Mouse (Mus musculus): Measurements from ENCODE around the gene Igf2r. TPM values are rescaled to one million over a fixed set of nuclear protein-coding genes. Genes with fewer than 3 reads are reported as not detected.
A peak's percentile ranks its signal among the peaks of the same experiment; 100 is the strongest.

The Igf2r gene
- polyA plus RNA-seq, 1 experiment, result 27.7 TPM

DNA sequence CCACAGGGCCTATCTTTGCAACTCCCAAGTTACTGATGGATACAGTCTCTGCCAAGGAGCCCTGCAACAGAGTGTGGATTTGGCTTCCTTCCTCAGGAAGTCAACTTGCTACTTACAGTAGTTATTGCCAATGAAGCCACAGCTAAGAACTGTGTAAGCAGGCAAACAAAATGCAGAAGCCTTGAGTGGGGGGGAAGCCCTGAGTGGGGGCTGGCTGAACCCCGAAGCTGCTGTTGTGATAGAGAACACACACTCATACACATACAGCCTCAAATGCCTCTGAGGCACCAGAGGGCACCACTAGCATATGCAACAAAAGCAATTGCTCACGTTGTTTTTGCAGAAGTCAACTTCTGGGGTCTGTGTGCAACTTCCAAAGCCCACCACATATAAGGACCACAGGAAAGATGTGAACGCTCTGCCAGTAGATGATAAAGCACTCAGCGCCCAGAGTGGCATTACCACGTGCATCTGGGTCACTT is 55.3 kb downstream of the Igf2r start:
- H3K4me3 ChIP-seq (ENCODE audit: control insufficient read depth, insufficient read depth, low read length), result no peak overlapping the region

DNA sequence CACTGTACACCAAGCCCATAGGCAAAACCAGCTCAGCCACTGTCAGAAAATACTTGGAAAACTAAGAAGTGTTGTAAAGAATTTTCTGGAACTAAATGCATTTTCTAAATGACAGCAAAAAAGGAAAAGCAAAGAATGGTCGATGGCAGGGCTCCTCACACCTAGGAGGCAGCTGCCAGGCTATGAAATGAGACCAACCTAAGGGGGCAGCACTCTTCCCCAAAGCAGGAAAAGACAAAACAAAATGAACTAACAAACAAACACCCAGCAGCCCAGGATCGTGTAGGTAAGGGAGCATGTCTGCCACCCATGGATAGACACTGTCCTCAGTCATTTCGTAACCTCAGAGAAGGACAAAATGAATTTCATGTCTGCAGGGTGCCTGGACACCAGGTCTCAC is 56.5 kb downstream of the Igf2r start:
- Histone ChIP-seq H3K4me1 (replicated peaks; ENCODE audit: control insufficient read depth, insufficient read depth, low read length) (peaks cover 7% of the 10 kb centered on the region), H3K27ac (ENCODE audit: control insufficient read depth, insufficient read depth, low read length) (no peak overlapping the region), H3K4me3 (ENCODE audit: control insufficient read depth, insufficient read depth, low read length) (no peak overlapping the region), H3K27me3 (ENCODE audit: control insufficient read depth, insufficient read depth, low read length) (no peaks in the 10 kb centered on the region), H3K36me3 (ENCODE audit: control insufficient read depth, insufficient read depth, low read length) (no peaks in the 10 kb centered on the region; the same call in 1 of the 2 replicates)
- DNase-seq, result no peak
- no peak for TF ChIP-seq POLR2A (IDR thresholded peaks at IDR 0.05; ENCODE audit: control insufficient read depth, extremely low read depth, insufficient read depth, low read length, poor library complexity)
- TF ChIP-seq CTCF (IDR thresholded peaks at IDR 0.05; ENCODE audit: borderline replicate concordance, control insufficient read depth, extremely low read depth, insufficient read depth, low read length, poor library complexity), result no peak
- WGBS, result 90% methylated on average over 3 of the region's 3 CpGs

More for the DNA sequence above, 55.3 kb downstream of the Igf2r start:
- TF ChIP-seq POLR2A (IDR thresholded peaks at IDR 0.05; ENCODE audit: control insufficient read depth, extremely low read depth, insufficient read depth, low read length, poor library complexity), result no peak
- WGBS, result 22% methylated on average over 5 of the region's 5 CpGs
- Histone ChIP-seq H3K27ac (ENCODE audit: control insufficient read depth, insufficient read depth, low read length) (no peak overlapping the region), H3K36me3 (ENCODE audit: control insufficient read depth, insufficient read depth, low read length) (no peaks in the 10 kb centered on the region; the same call in 1 of the 2 replicates), H3K27me3 (ENCODE audit: control insufficient read depth, insufficient read depth, low read length) (no peaks in the 10 kb centered on the region), H3K4me1 (replicated peaks; ENCODE audit: control insufficient read depth, insufficient read depth, low read length) (peaks cover 7% of the 10 kb centered on the region)
- peak; percentile 26 for DNase-seq

DNA sequence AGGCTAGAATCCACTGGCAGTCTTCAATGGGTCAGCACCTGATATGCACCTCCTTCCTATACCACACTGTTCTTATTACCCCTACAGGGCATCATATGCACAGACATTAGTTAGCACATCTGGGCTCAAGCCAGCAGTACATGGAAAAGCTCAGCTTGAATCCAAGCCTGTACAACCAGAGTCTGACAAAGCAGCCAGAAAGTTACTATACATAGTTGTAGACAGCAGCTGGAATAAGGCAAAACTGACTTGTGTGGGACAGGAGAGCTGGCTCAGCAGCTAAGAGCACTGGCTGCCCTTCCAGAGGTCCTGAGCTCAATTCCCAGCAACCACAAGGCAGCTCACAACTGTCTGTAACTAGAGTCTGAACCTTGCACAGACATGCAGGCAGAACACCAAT is 57.3 kb downstream of the Igf2r start:
- H3K4me1 ChIP-seq (replicated peaks; ENCODE audit: control insufficient read depth, insufficient read depth, low read length), result peaks cover 7% of the 10 kb centered on the region
- no peaks in the 10 kb centered on the region; the same call in 1 of the 2 replicates for H3K36me3 ChIP-seq (ENCODE audit: control insufficient read depth, insufficient read depth, low read length)
- no peaks in the 10 kb centered on the region for H3K27me3 ChIP-seq (ENCODE audit: control insufficient read depth, insufficient read depth, low read length)
- DNase-seq, result no peak
- no peak overlapping the region for H3K27ac ChIP-seq (ENCODE audit: control insufficient read depth, insufficient read depth, low read length)
- TF ChIP-seq CTCF (IDR thresholded peaks at IDR 0.05; ENCODE audit: borderline replicate concordance, control insufficient read depth, extremely low read depth, insufficient read depth, low read length, poor library complexity), result no peak
- TF ChIP-seq POLR2A (IDR thresholded peaks at IDR 0.05; ENCODE audit: control insufficient read depth, extremely low read depth, insufficient read depth, low read length, poor library complexity), result no peak
- no peak overlapping the region for H3K4me3 ChIP-seq (ENCODE audit: control insufficient read depth, insufficient read depth, low read length)

DNA sequence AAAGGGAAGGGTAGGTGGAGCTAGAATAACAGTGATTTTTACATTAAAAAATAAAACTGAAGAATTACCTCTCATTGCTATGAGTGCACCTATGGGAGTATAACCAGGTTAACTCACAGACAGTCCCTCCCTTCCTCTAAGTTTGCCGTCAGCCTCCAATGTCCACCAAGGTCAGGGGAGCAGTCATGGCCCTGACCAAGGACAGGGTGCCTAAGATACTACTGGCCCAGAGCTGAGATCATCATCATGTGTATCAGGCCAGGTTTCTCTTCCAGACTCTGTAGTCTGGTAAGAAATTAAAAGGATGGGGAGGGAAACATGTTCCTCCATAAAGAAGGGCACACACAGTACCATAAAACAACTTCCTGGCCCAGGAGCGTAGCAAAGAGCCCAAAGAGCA is 58.5 kb downstream of the Igf2r start:
- no peak overlapping the region for H3K4me3 ChIP-seq (ENCODE audit: control insufficient read depth, insufficient read depth, low read length)
- no peak for TF ChIP-seq POLR2A (IDR thresholded peaks at IDR 0.05; ENCODE audit: control insufficient read depth, extremely low read depth, insufficient read depth, low read length, poor library complexity)
- no peak for TF ChIP-seq CTCF (IDR thresholded peaks at IDR 0.05; ENCODE audit: borderline replicate concordance, control insufficient read depth, extremely low read depth, insufficient read depth, low read length, poor library complexity)
- no peaks in the 10 kb centered on the region; the same call in 1 of the 2 replicates for H3K36me3 ChIP-seq (ENCODE audit: control insufficient read depth, insufficient read depth, low read length)
- no peak overlapping the region for H3K27ac ChIP-seq (ENCODE audit: control insufficient read depth, insufficient read depth, low read length)
- DNase-seq, result no peak
- WGBS, result 92% methylated on average over 2 of the region's 2 CpGs
- no peaks in the 10 kb centered on the region for H3K27me3 ChIP-seq (ENCODE audit: control insufficient read depth, insufficient read depth, low read length)
- peaks cover 7% of the 10 kb centered on the region for H3K4me1 ChIP-seq (replicated peaks; ENCODE audit: control insufficient read depth, insufficient read depth, low read length)

DNA sequence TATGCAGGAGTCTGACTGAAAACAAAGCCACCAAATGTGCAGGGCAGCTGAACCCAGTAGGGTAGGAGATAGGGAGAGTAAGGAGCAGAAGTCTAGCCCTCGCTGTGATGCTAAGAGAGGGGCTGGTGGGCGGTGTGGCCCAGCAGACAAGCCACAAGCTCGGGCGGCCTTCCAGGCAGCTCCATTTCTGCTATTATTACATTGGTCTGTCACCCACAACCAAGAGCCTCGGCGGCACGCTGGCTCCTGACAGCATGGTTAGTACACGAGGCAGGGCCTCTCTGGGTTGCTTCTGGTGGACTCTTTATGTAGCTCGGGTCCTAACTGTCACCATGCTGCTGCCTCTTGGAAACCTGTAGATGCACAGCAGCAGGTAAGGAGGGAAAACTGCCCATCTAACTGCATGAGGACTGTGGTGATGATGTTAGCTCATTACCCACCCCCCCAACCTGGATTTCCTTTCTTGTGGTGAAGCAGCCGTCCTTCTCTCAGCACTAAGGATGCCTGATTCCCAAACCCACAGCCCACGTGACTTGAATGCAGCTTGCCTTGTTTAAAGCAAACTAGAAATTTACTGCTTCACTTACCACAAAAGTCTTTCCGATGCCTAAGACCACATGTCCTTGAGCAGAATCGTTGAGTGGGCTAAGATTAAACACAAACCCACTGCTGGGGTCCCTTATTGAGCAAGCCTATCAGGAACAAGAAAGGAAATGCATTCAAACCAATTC is 59.2 kb downstream of the Igf2r start:
- TF ChIP-seq POLR2A (IDR thresholded peaks at IDR 0.05; ENCODE audit: control insufficient read depth, extremely low read depth, insufficient read depth, low read length, poor library complexity) (no peak), CTCF (IDR thresholded peaks at IDR 0.05; ENCODE audit: borderline replicate concordance, control insufficient read depth, extremely low read depth, insufficient read depth, low read length, poor library complexity) (no peak)
- Histone ChIP-seq H3K27me3 (ENCODE audit: control insufficient read depth, insufficient read depth, low read length) (no peaks in the 10 kb centered on the region), H3K4me1 (replicated peaks; ENCODE audit: control insufficient read depth, insufficient read depth, low read length) (peaks cover 7% of the 10 kb centered on the region), H3K36me3 (ENCODE audit: control insufficient read depth, insufficient read depth, low read length) (no peaks in the 10 kb centered on the region), H3K4me3 (ENCODE audit: control insufficient read depth, insufficient read depth, low read length) (no peak overlapping the region), H3K27ac (ENCODE audit: control insufficient read depth, insufficient read depth, low read length) (no peak overlapping the region)
- 13% methylated on average over 13 of the region's 13 CpGs for WGBS
- DNase-seq, result peak; percentile 27

DNA sequence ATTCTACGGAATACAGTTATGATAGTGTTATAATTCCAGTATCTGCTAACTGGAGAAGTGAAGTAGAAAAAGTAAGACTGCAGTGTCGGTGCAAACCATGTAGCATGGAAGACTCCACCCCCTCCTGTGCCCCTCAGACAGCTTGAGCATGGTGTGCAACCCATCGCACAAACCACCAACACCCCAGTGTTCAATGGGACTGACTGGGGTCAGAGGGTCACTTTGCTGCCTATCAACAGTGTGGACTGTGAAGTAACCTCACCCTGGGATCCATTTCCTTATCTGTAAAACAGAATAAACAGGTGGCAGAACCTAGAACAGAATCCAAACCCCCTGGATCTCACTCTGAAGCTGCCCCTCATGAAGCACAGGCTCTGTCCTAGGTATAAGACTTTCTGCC is 61.1 kb downstream of the Igf2r start:
- Histone ChIP-seq H3K27me3 (ENCODE audit: control insufficient read depth, insufficient read depth, low read length) (no peaks in the 10 kb centered on the region), H3K4me3 (ENCODE audit: control insufficient read depth, insufficient read depth, low read length) (no peak overlapping the region), H3K36me3 (ENCODE audit: control insufficient read depth, insufficient read depth, low read length) (peaks cover 4% of the 10 kb centered on the region; the same call in 1 of the 2 replicates), H3K4me1 (replicated peaks; ENCODE audit: control insufficient read depth, insufficient read depth, low read length) (peaks cover 7% of the 10 kb centered on the region), H3K27ac (ENCODE audit: control insufficient read depth, insufficient read depth, low read length) (no peak overlapping the region)
- DNase-seq, result no peak
- no peak for TF ChIP-seq POLR2A (IDR thresholded peaks at IDR 0.05; ENCODE audit: control insufficient read depth, extremely low read depth, insufficient read depth, low read length, poor library complexity)
- TF ChIP-seq CTCF (IDR thresholded peaks at IDR 0.05; ENCODE audit: borderline replicate concordance, control insufficient read depth, extremely low read depth, insufficient read depth, low read length, poor library complexity), result no peak
- 97% methylated on average over 3 of the region's 3 CpGs for WGBS
